ENCODE assay signal across 17 mouse cellular contexts in genomic region chr6:120773763-120774162, GRCm38 (mm10). TPM values are rescaled to one million over a fixed set of nuclear protein-coding genes. Genes with fewer than 3 reads are reported as not detected.
DNase-seq lines count a peak whose midpoint lies in the region; ATAC-seq and TF ChIP-seq lines count a peak whose summit lies in the region.
"Had no signal": no experiment of that assay in that cellular context is flagged by ENCODE, and none has a peak within 500 bp of the region (broad histone marks: within the 10 kb centered on the region; RNA-seq: fewer than 3 reads in every experiment).

No protein-coding gene starts in this region.

- no peak for TF ChIP-seq CTCF in cerebellum, adult 2 months (IDR thresholded peaks at IDR 0.05; ENCODE audit: borderline replicate concordance, insufficient read depth, low read depth, low read length)
- no peak for TF ChIP-seq CTCF in forebrain, postnatal 0 days (IDR thresholded peaks at IDR 0.05; ENCODE audit: low read depth)

- H3K4me1 ChIP-seq in cerebellum, adult 2 months (ENCODE audit: control insufficient read depth, insufficient read depth, low read length): no peaks in the 10 kb centered on the region
- no peaks in the 10 kb centered on the region; the same call in 1 of the 2 replicates for H3K4me1 ChIP-seq in forebrain, postnatal 0 days (ENCODE audit: insufficient read depth)
- peaks cover 16% of the 10 kb centered on the region for H3K4me1 ChIP-seq in midbrain, embryonic 11.5 days (ENCODE audit: control insufficient read depth, insufficient read depth, low read length)
- H3K4me1 ChIP-seq in neural tube, embryonic 15.5 days: peaks cover 15% of the 10 kb centered on the region
- H3K4me1 ChIP-seq: lung, embryonic 15.5 days had no signal

- H3K9me3 ChIP-seq in forebrain, postnatal 0 days (ENCODE audit: low read length): no peaks in the 10 kb centered on the region
- H3K9me3 ChIP-seq in midbrain, embryonic 11.5 days (ENCODE audit: control insufficient read depth, low read length): no peaks in the 10 kb centered on the region
- H3K9me3 ChIP-seq in neural tube, embryonic 15.5 days (replicated peaks): no peaks in the 10 kb centered on the region
- H3K9me3 ChIP-seq: limb, embryonic 15.5 days; lung, embryonic 15.5 days; megakaryocyte, embryonic 14.5 days had no signal

- no peaks in the 10 kb centered on the region for H3K36me3 ChIP-seq in forebrain, postnatal 0 days (ENCODE audit: insufficient read depth)
- H3K36me3 ChIP-seq in midbrain, embryonic 11.5 days (ENCODE audit: control insufficient read depth, insufficient read depth, low read length): no peaks in the 10 kb centered on the region; the same call in 1 of the 2 replicates
- H3K36me3 ChIP-seq in neural tube, embryonic 15.5 days: no peaks in the 10 kb centered on the region
- H3K36me3 ChIP-seq: limb, embryonic 15.5 days; lung, embryonic 15.5 days had no signal

- no peak for TF ChIP-seq POLR2A in cerebellum, adult 2 months (IDR thresholded peaks at IDR 0.05; ENCODE audit: borderline replicate concordance, insufficient read depth, low read length)

- WGBS in cerebellum, adult 2 months: 64% methylated on average over 6 of the region's 6 CpGs
- WGBS in forebrain, postnatal 0 days: 43% methylated on average over 6 of the region's 6 CpGs
- WGBS in midbrain, embryonic 11.5 days: 75% methylated on average over 6 of the region's 6 CpGs
- 34% methylated on average over 6 of the region's 6 CpGs for WGBS in neural tube, embryonic 15.5 days

- ATAC-seq in forebrain, postnatal 0 days: 0 out of 2 replicates have a peak, but pooled peaks have one; percentile 16
- ATAC-seq in midbrain, embryonic 11.5 days (ENCODE audit: low FRiP score): peak; percentile 22; the same call in 1 of the 2 replicates
- ATAC-seq in neural tube, embryonic 15.5 days (ENCODE audit: low FRiP score): peak; percentile 51; the same call in 1 of the 2 replicates
- ATAC-seq in megakaryocyte, adult 5-6 weeks (ENCODE audit: poor library complexity, severe bottlenecking): no peak
- ATAC-seq: activated CD4-positive, CD25-positive, alpha-beta regulatory T cell, adult 4 months had no signal

- peak overlapping the region; percentile 28; the same call in 1 of the 2 replicates for H3K27ac ChIP-seq in cerebellum, adult 2 months (ENCODE audit: insufficient read depth, low read length)
- peak overlapping the region; percentile 59 for H3K27ac ChIP-seq in forebrain, postnatal 0 days (ENCODE audit: low read depth, low read length)
- peak overlapping the region; percentile 72 for H3K27ac ChIP-seq in midbrain, embryonic 11.5 days (ENCODE audit: low read depth, low read length)
- H3K27ac ChIP-seq in neural tube, embryonic 15.5 days (replicated peaks): peak overlapping the region; percentile 79
- H3K27ac ChIP-seq: limb, embryonic 15.5 days; lung, embryonic 15.5 days had no signal

- H3K4me2 ChIP-seq in forebrain, postnatal 0 days (ENCODE audit: low read depth): no peak overlapping the region
- no peak overlapping the region for H3K4me2 ChIP-seq in midbrain, embryonic 11.5 days
- H3K4me2 ChIP-seq in neural tube, embryonic 15.5 days: peak overlapping the region; percentile 35
- H3K4me2 ChIP-seq: limb, embryonic 15.5 days; lung, embryonic 15.5 days had no signal

- no peak overlapping the region for H3K4me3 ChIP-seq in cerebellum, adult 2 months (replicated peaks; ENCODE audit: insufficient read depth, low read depth, low read length)
- no peak overlapping the region for H3K4me3 ChIP-seq in forebrain, postnatal 0 days (ENCODE audit: low read depth, low read length)
- H3K4me3 ChIP-seq in midbrain, embryonic 11.5 days (ENCODE audit: low read depth, low read length): no peak overlapping the region
- H3K4me3 ChIP-seq in neural tube, embryonic 15.5 days (replicated peaks): no peak overlapping the region
- H3K4me3 ChIP-seq: erythroblast, embryonic 14.5 days; limb, embryonic 15.5 days; lung, embryonic 15.5 days; megakaryocyte, embryonic 14.5 days had no signal

- no peak for DNase-seq in cerebellum, adult 2 months
- no peak for DNase-seq in cerebellum, postnatal 25 days
- DNase-seq in forebrain, postnatal 0 days: no peak
- no peak for DNase-seq in midbrain, embryonic 11.5 days (ENCODE audit: low spot score, missing footprints)
- DNase-seq in thymus, adult 18-20 months: no peak
- DNase-seq in cerebellum, adult 11 months: no peak
- DNase-seq: kidney, adult 2 months; kidney, postnatal 36 days had no signal

- H3K9ac ChIP-seq in forebrain, postnatal 0 days: no peak overlapping the region
- H3K9ac ChIP-seq in midbrain, embryonic 11.5 days (ENCODE audit: low read length): no peak overlapping the region
- no peak overlapping the region for H3K9ac ChIP-seq in neural tube, embryonic 15.5 days (replicated peaks)
- H3K9ac ChIP-seq: limb, embryonic 15.5 days; lung, embryonic 15.5 days had no signal

- no peaks in the 10 kb centered on the region; the same call in 1 of the 2 replicates for H3K27me3 ChIP-seq in cerebellum, adult 2 months (ENCODE audit: control insufficient read depth, insufficient read depth, low read length)
- H3K27me3 ChIP-seq in forebrain, postnatal 0 days (ENCODE audit: insufficient read depth, low read length): no peaks in the 10 kb centered on the region
- H3K27me3 ChIP-seq in midbrain, embryonic 11.5 days (ENCODE audit: control insufficient read depth, insufficient read depth, low read length): no peaks in the 10 kb centered on the region
- H3K27me3 ChIP-seq in neural tube, embryonic 15.5 days (replicated peaks): no peaks in the 10 kb centered on the region
- H3K27me3 ChIP-seq: CH12.LX; limb, embryonic 15.5 days; lung, embryonic 15.5 days had no signal

RNA-seq across cellular contexts. Expression of gene Slc25a18, which starts 0.4 kb away (rescaled TPM):
- 102 and 113 TPM in 2 replicates for polyA plus RNA-seq in cerebellum, adult 2 months (2012; rRNA removed)
- 24.2 and 25.1 TPM in 2 replicates for total RNA-seq in forebrain, postnatal 0 days (2014; rRNA removed)
- 14.4 and 21.1 TPM in 2 replicates for polyA plus RNA-seq in forebrain, postnatal 0 days (2015; fragmentation: Nextera tagmentation; extraction: Ambion mirVana)
- 0.90 and 1.4 TPM in 2 replicates for polyA plus RNA-seq in midbrain, embryonic 11.5 days (2014; fragmentation: Nextera tagmentation; extraction: Ambion mirVana)
- 22.1 and 22.5 TPM in 2 replicates for polyA plus RNA-seq in neural tube, embryonic 15.5 days (2015; fragmentation: Nextera tagmentation; extraction: Ambion mirVana)
- total RNA-seq in megakaryocyte, adult 5-6 weeks (2015): not detected in 2 replicates
- total RNA-seq in megakaryocyte, adult 5-6 weeks (2017): 0.22 TPM in 1 of 2 replicates, not detected in the other
- total RNA-seq: gastrocnemius, adult 18-20 months had no signal
- polyA plus RNA-seq: lung, embryonic 15.5 days had no signal

RNA-seq across cellular contexts. Expression of gene Atp6v1e1, which starts 48.8 kb away (rescaled TPM):
- polyA plus RNA-seq in cerebellum, adult 2 months (2012; rRNA removed): 528 and 558 TPM in 2 replicates
- 292 and 341 TPM in 2 replicates for total RNA-seq in forebrain, postnatal 0 days (2014; rRNA removed)
- polyA plus RNA-seq in forebrain, postnatal 0 days (2015; fragmentation: Nextera tagmentation; extraction: Ambion mirVana): 312 and 333 TPM in 2 replicates
- 162 and 163 TPM in 2 replicates for polyA plus RNA-seq in midbrain, embryonic 11.5 days (2014; fragmentation: Nextera tagmentation; extraction: Ambion mirVana)
- 283 and 326 TPM in 2 replicates for polyA plus RNA-seq in neural tube, embryonic 15.5 days (2015; fragmentation: Nextera tagmentation; extraction: Ambion mirVana)
- total RNA-seq in megakaryocyte, adult 5-6 weeks (2015): 199 and 215 TPM in 2 replicates
- 199 and 203 TPM in 2 replicates for total RNA-seq in megakaryocyte, adult 5-6 weeks (2017)

Comparison
In these comparisons a context has a peak if more than half of its experiments do, and no peak if none do; other contexts are left out.
1. H3K27ac ChIP-seq: peak in every context shown above with its lines; median percentile 79 in neural tube, embryonic 15.5 days; 72 in midbrain, embryonic 11.5 days; 59 in forebrain, postnatal 0 days; 28 in cerebellum, adult 2 months.